Mouse (Mus musculus) heart, postnatal 0 days (tissue): Measurements from ENCODE around the gene Dennd6b.
A peak's percentile ranks its signal among the peaks of the same experiment; 100 is the strongest.

Experiments
- CTCF ChIP-seq: IDR thresholded peaks from 2 replicates; pipeline ENCODE4 v1.5.1; 2016; ENCODE audit warnings: antibody characterized with exemption, control low read depth, low read depth
- EP300 ChIP-seq: IDR thresholded peaks from 2 replicates; pipeline ENCODE4 v1.6.1; 2016; ENCODE audit warnings: antibody characterized with exemption, low read depth

DNA sequence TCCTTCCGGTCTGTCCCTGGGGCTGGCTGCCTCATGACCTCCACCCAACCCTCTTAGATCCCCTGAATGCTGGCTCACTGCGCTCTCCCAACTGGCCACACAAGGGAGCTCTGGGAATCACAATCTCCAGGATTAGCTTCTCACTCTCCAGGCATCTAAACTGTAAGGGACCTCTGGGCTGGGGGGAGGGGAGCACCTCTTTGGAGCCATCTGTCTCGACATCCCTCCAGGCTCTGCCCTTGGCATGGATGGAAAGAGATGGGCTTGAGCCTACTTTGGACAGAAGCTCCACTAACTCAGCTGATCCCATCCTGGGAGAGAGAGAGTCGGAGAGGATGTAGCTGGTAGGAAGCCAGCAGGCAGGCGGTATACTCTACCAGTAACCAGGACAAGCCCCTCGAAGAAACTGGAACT is 14.0 kb downstream of the Dennd6b start:
- TF ChIP-seq CTCF (peak; percentile 58), EP300 (no peak)
